Mouse (Mus musculus) thymus, postnatal 4 days (tissue): ENCODE data around the gene Obscn.
"Not testable (repeated sequence)": the region's sequence is repeated elsewhere in the genome, so short reads cannot be mapped to it uniquely, and the experiment has no call there.

Source experiments
- DNase-seq: peaks from one replicate; pipeline ENCODE4 v3.0.0; 2021

Gene Obscn

DNA sequence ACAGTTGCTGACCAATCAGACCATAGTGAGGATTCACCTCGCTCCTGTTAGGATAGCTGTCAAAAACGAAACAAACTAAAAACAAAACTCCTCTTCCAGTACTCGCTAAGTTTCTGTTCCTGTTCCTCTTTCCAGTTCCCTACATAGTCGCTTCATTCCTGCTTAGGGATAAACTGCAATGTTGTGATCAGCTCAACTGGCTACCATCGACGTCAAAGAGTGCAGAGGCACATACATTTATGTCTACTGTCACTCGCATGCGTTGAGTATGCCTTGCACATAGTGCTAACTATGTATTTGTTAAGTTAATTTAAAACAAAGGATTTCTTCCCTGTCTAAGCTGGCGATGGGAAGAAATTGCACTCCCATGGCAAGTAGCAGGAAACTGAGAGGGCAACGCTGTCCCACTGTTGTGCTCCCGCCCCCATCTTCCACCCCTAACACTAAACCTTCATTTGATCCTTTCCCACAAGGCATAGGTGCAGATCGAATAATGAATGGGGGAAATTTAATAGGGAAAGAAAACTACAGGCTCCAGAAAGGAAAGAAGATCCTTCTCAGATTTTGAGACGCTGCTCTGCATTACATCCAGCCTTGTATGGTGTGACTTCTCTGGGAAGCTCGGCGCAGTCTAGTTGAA lies 176.9 kb downstream of the Obscn start:
- no peak for DNase-seq

GRCm38 (mm10) chr11:58958536-58958935 lies 177.7 kb downstream of the Obscn start:
- DNase-seq = no peak

DNA sequence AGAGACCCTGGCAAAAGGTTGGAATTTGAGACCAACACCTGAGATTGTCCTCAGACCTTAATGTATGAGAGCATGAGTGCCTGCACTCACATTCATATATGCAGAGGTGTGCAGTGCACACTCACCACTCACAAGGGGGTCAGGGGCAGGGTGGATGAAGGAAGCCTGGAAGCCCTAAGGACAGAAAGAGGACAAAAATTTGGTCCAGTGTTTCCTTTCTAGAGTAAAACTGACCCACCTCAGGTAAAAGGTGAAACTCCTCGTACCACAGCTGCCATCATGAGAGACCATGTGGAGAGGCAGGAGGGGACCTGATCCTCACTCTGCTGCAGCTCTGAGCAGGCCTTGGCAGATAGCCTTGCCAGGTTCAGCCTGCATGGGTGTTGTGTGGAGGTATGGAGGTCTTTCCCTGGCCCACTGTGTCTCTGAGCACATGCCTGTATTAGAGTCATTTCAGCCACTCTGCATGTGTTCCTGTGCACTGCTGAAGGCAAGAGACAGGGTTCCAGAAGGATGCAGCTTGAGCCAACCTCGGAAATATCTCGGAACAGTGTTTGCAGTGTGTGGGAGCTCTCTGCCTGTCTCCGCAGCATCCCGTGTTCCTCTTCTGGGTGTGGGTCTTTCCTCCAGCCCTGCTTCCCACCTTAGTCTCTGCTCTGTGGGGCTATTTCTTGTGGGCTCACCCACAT lies 178.8 kb downstream of the Obscn start:
- DNase-seq = no peak

DNA sequence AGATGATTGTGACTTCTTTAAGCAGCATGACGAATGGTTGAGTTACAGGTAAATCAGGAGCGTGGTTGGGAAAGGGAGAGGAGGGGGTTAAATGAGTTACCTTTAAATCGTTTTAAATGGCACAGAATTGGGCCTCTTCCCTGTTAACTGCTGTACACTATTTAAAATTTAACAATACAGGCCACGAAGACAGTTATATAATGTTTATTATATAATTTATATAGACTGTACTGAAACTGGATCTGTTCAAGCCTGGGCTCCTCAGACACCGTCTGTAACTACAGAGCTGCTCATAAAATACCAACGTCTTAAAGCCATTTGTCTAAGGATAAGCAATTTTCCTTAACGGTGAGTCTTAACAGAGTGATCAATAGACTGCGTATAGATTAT lies 180.3 kb downstream of the Obscn start:
- DNase-seq = no peak

DNA sequence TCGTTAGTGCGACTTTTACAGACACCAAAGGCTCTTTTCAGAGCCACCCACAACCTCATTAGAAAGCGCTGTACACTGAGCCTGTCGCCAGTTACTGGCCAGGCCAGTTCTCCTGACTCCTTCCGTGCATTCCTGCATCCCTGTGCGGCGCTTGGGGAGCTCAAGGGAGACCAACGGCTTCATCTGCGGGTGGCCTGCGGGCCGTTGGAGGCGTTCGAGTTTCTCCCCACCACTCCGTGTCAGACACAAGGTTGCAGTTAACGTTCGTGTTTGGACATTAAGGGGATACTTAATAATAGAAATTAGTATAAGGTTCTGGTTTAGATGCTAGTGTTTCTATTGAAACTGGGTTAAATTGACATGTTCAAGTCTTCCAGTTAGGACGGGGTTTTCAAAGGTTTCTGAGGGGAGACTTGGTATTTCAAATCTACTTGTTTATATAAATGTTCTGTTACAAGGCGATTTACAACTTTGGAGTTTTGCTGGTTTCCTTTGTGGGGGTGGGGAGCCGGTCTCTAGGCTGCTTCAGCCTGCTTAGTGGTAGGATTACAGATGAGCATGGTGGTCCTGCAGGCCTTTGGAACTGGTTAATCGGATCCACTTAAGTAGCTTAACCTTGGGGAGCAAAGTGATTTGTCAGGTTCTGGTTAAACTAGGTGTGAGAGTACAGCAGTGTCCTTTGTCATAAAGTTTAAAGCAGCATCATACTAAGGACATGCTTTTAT lies 180.9 kb downstream of the Obscn start:
- DNase-seq = peak; percentile 55

DNA sequence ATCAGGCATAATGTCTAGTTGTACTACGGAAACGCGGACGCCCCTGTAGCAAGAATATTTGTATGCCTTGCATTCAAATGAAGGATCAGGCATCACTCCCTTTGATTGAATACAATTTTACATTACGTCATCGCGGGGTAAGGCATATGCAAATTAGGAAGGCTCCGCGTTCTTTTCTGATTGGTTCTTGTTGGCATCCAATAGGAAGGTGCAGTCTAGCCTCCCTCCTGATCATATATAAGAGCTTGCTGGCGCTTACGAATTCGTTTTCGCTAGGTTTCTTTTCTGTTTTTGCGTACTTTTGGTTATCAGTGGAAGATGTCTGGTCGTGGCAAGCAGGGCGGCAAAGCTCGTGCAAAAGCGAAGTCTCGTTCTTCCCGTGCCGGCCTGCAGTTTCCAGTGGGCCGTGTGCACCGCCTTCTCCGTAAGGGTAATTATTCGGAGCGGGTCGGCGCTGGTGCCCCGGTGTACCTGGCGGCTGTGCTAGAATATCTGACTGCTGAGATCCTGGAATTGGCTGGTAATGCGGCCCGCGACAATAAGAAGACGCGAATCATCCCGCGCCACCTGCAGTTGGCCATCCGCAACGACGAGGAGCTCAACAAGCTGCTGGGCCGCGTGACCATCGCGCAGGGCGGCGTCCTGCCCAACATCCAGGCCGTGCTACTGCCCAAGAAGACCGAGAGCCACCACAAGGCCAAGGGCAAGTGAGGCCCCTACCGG lies 181.6 kb downstream of the Obscn start, which contains the start of the genes Hist3h2a and Trim17:
Hist3h2a (plus strand) TSS at position 266 of the 723 bp plus-strand sequence.
Trim17 (plus strand) TSS at position 266 of the 723 bp plus-strand sequence.
- peak; percentile 87 for DNase-seq

- DNase-seq = not testable (repeated sequence)
These were observed 182.1 kb downstream of the Obscn start for GRCm38 (mm10) chr11:58954170-58954419.

- DNase-seq = peak; percentile 67
These were observed 182.6 kb downstream of the Obscn start for GRCm38 (mm10) chr11:58953351-58954169.

DNA sequence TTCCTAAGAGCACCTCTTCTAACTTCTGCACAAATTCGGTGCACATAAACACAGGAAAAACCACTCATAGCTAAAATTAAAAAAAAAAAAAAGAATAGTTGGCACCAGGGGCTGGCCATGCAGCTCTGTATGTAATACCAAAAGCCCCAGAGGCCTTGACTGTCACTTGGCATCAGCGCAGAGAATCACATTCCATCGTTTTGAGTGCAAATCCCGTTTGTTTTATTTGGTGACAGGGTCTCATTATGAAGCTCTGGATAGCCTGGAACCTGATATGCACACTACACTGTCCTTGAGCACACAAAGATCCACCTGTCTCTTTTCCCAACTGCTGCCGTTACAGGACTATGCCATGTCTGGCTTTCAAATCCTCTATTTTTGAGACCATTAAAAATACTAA lies 185.0 kb downstream of the Obscn start:
- DNase-seq = no peak

GRCm38 (mm10) chr11:58949480-58950431 lies 186.4 kb downstream of the Obscn start:
- peak; percentile 60 for DNase-seq

GRCm38 (mm10) chr11:58948542-58949479 lies 187.4 kb downstream of the Obscn start, which contains the start of gene Hist3h2ba:
Hist3h2ba (plus strand) TSS chr11:58948920.
- DNase-seq = peak; percentile 82

GRCm38 (mm10) chr11:58947798-58948528 lies 188.2 kb downstream of the Obscn start:
- peak; percentile 78 for DNase-seq

GRCm38 (mm10) chr11:58947306-58947705 lies 188.9 kb downstream of the Obscn start:
- DNase-seq = no peak
